Mouse (Mus musculus) stomach, postnatal 0 days (tissue): Measurements from ENCODE around the gene Gm9964. TPM values are rescaled to one million over a fixed set of nuclear protein-coding genes. Genes with fewer than 3 reads are reported as not detected.

Experiments
- ATAC-seq: fragments of 200-750 bp; cut with Nextera tagmentation; 2 replicates; pipeline ENCODE4 v1.8.0; 2017; ENCODE audit not compliant: low FRiP score, low TSS enrichment
- DNase-seq: peaks from one replicate; pipeline ENCODE4 v3.0.0-alpha.2; 2016; ENCODE audit warnings: low spot score
- H3K27ac ChIP-seq: fragments of 300-500 bp; sonication (generic); replicated peaks from 2 replicates; pipeline ENCODE4 v1.5.1; 2014; ENCODE audit warnings: mild to moderate bottlenecking, control low read depth
- H3K27me3 ChIP-seq: fragments of 300-500 bp; sonication (generic); 2 replicates; pipeline ENCODE4 v1.6.1; 2014; ENCODE audit warnings: low read length; ENCODE audit not compliant: control insufficient read depth, insufficient read depth
- H3K36me3 ChIP-seq: fragments of 300-500 bp; sonication (generic); 2 replicates; pipeline ENCODE4 v1.6.1; 2014; ENCODE audit warnings: low read length, mixed read lengths; ENCODE audit not compliant: control insufficient read depth, insufficient read depth
- H3K4me1 ChIP-seq: fragments of 300-500 bp; sonication (generic); replicated peaks from 2 replicates; pipeline ENCODE4 v1.6.1; 2014; ENCODE audit warnings: antibody characterized with exemption; ENCODE audit not compliant: control insufficient read depth, insufficient read depth
- H3K4me2 ChIP-seq: fragments of 300-500 bp; sonication (generic); replicated peaks from 2 replicates; pipeline ENCODE4 v1.6.1; 2014; ENCODE audit warnings: low read depth, mild to moderate bottlenecking, control low read depth, moderate library complexity
- H3K4me3 ChIP-seq: fragments of 300-500 bp; sonication (generic); 2 replicates; pipeline ENCODE4 v1.5.1; 2014; ENCODE audit warnings: low read depth, low read length, control low read depth
- H3K9ac ChIP-seq: fragments of 300-500 bp; sonication (generic); 2 replicates; pipeline ENCODE4 v1.6.1; 2014; ENCODE audit warnings: mild to moderate bottlenecking, low read length, control low read depth, mixed read lengths
- H3K9me3 ChIP-seq: fragments of 300-500 bp; sonication (generic); 2 replicates; pipeline ENCODE4 v1.6.1; 2016; ENCODE audit warnings: low read length; ENCODE audit not compliant: control insufficient read depth
- CTCF ChIP-seq: IDR thresholded peaks from 2 replicates; pipeline ENCODE4 v1.5.1; 2016; ENCODE audit warnings: antibody characterized with exemption, low read depth, mild to moderate bottlenecking, moderate library complexity
- EP300 ChIP-seq: optimal IDR thresholded peaks from 2 replicates; pipeline ENCODE3; 2016; ENCODE audit warnings: antibody characterized with exemption
- WGBS: fragments of 180-500 bp; shearing (Covaris S2); extraction: QIAGEN DNeasy Blood & Tissue Kit; methylation state at CpG from one replicate; pipeline ENCODE4 v1.1.7; 2014; 5-methylcytosine and 5-hydroxymethylcytosine counted together
- polyA plus RNA-seq: library from polyadenylated mRNA; unstranded; fragments of >200 nt; fragmentation: Nextera tagmentation; extraction: Ambion mirVana; gene quantifications from 2 replicates; pipeline ENCODE4 v1.2.1, GENCODE M21; 2015

Gene Gm9964
- polyA plus RNA-seq = not detected in 2 replicates

DNA sequence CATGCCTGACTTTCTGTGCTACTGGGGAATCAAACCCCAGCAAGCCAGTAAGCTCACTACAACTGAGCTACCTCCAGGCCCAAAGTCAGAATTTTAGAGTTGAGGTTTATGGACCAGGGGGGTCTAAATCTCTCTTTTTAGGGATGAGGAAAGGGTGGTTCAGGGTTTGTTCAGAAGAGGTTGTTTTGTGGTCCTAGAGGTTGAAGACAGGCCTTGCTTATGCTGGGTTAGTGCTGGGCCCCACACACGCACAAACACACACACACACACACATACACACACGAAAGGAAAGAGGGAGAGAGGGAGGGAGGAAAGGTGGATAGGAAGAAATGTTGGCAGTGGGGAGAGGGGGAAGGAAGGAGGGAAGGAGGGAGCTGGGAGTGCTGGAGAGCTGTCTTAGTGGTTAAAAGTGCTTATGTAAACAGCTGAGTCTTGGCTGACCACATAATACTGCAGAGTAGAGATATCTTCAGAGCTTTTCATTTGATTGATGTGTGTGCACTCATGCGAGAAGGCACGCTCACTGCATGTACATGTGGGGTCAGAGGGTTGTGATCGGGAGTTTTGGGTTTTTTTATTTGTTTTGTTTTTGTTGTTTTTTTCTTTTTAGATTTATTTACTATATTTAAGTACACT lies at the start of gene Gm9964:
Gm9964 (minus strand) TSS at position 51 of the 636 bp plus-strand sequence.
- H3K27ac ChIP-seq = no peak within 1 kb of the TSS
- no peak for TF ChIP-seq CTCF
- no peak for TF ChIP-seq EP300

DNA sequence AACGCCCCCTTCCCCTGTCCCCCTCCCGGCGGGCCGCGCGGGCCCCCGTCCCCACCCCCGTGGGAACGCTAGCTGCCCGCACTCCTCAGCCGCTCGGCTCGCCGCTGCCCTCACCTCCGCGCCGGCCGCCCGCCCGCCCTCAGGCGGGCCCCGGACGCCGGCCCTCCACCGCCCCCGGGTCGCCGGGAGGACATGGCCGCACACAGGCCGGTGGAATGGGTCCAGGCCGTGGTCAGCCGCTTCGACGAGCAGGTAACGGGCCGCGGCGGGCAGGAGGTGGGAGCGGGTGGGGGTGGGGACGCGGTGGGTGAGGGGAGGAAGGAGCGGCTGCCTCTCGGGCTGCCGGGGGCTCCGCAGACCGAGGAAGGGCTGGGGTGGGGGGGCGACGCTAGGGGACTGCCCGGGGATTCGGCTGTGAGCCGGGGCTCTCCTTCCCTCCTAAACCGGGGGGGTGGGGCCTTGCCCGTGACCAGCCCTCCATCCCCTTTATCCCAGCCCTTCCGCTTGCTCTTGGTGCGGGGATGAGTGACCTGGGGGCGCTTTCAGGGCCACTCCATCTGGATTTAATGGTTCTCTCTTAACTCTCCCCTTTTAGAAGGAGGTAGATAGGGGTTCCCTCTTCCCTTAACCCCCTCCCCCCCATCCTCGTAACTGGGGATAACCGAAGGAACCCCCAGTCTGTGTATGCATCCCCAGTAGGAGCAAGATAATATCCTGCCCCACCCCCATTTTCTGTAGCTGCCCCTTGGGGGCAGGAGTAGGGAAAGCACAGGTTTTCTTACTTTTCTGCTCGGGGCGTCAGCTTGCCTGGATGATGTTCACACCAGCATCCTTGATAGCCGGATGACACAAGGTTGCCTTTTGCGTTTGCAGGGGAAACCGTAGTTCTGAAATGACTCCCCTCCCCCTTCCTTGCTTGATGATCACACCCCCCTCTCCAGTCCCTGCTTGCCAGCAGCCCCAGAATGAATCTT lies 43.4 kb upstream of the Gm9964 start:
- Histone ChIP-seq H3K27ac (peak overlapping the region; percentile 91), H3K9ac (peak overlapping the region; percentile 96), H3K36me3 (no peaks in the 10 kb centered on the region; the same call in 1 of the 2 replicates), H3K27me3 (no peaks in the 10 kb centered on the region), H3K4me1 (no peaks in the 10 kb centered on the region; the same call in 1 of the 2 replicates), H3K4me2 (peak overlapping the region; percentile 77), H3K4me3 (peak overlapping the region; percentile 91), H3K9me3 (no peaks in the 10 kb centered on the region)
- 4% methylated on average over 23 of the region's 63 CpGs for WGBS
- peak; percentile 45 for DNase-seq
- peak; percentile 63 for ATAC-seq
- TF ChIP-seq EP300 (no peak), CTCF (no peak)

More for the DNA sequence above, at the start of gene Gm9964:
- no peaks in the 10 kb centered on the region for H3K4me1 ChIP-seq
- no peaks in the 10 kb centered on the region for H3K9me3 ChIP-seq
- no peaks in the 10 kb centered on the region for H3K36me3 ChIP-seq
- DNase-seq (no peak), ATAC-seq (no peak)
- no peak within 1 kb of the TSS for H3K4me2 ChIP-seq
- no peak within 1 kb of the TSS for H3K4me3 ChIP-seq
- 53% methylated on average over 5 of the region's 5 CpGs for WGBS
- H3K9ac ChIP-seq = no peak within 1 kb of the TSS
- no peaks in the 10 kb centered on the region for H3K27me3 ChIP-seq

GRCm38 (mm10) chr11:79339234-79339807 lies 42.6 kb upstream of the Gm9964 start, which contains the start of gene Nf1:
TSS of gene Nf1 (plus strand) at chr11:79339693.
- no peaks in the 10 kb centered on the region; the same call in 1 of the 2 replicates for H3K36me3 ChIP-seq

GRCm38 (mm10) chr11:79338621-79339020 lies 41.9 kb upstream of the Gm9964 start:
- WGBS = 50% methylated on average over 4 of the region's 4 CpGs

More at GRCm38 (mm10) chr11:79339234-79339807, 42.6 kb upstream of the Gm9964 start, which contains the start of gene Nf1:
- peak within 1 kb of the TSS; percentile 91 for H3K4me3 ChIP-seq
- H3K9me3 ChIP-seq = no peaks in the 10 kb centered on the region
- DNase-seq = peak; percentile 96
- H3K27ac ChIP-seq = peak within 1 kb of the TSS; percentile 91
- peak within 1 kb of the TSS; percentile 96 for H3K9ac ChIP-seq
- TF ChIP-seq CTCF = no peak
- TF ChIP-seq EP300 = no peak
- under 1% methylated on average over 46 of the region's 49 CpGs for WGBS
- ATAC-seq = peak; percentile 96
- H3K4me2 ChIP-seq = peak within 1 kb of the TSS; percentile 77
- H3K4me1 ChIP-seq = no peaks in the 10 kb centered on the region; the same call in 1 of the 2 replicates
- H3K27me3 ChIP-seq = no peaks in the 10 kb centered on the region

DNA sequence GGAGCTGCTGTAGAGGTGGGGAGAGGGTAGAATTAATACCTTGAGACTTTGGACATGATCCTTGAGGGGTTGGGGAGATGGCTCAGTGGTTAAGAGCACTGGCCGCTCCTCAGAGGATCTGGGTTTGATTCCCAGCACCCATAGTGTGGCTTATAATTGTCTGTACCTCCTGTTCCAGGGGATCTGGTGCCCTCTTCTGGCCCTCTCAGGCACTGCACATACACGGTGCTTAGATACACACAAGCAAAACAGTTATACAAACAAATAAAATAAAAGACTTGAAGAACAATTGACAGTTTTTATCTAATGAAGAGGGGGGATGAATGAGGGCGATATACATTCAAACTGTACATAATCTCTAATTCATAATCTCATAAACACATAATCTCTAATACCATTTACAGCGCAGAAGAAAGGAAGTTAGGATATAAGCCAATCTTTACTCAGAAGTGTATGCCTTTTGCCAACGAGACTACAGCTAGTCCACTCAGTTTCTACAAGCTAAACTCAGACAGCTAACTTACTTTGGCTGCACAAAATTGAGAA lies 40.1 kb upstream of the Gm9964 start:
- no peak overlapping the region for H3K27ac ChIP-seq
- ATAC-seq (no peak), DNase-seq (no peak)
- no peaks in the 10 kb centered on the region for H3K9me3 ChIP-seq
- H3K27me3 ChIP-seq = no peaks in the 10 kb centered on the region
- H3K4me1 ChIP-seq = no peaks in the 10 kb centered on the region; the same call in 1 of the 2 replicates
- TF ChIP-seq EP300 = no peak
- TF ChIP-seq CTCF = peak; percentile 59
- H3K9ac ChIP-seq = no peak overlapping the region
- H3K36me3 ChIP-seq = no peaks in the 10 kb centered on the region; the same call in 1 of the 2 replicates
- 90% methylated on average over 5 of the region's 5 CpGs for WGBS
- H3K4me3 ChIP-seq = no peak overlapping the region
- H3K4me2 ChIP-seq = no peak overlapping the region

More at GRCm38 (mm10) chr11:79338621-79339020, 41.9 kb upstream of the Gm9964 start:
- DNase-seq (no peak), ATAC-seq (no peak)
- Histone ChIP-seq H3K36me3 (no peaks in the 10 kb centered on the region; the same call in 1 of the 2 replicates), H3K27ac (peak overlapping the region; percentile 91; the same call in 1 of the 2 replicates), H3K4me1 (no peaks in the 10 kb centered on the region; the same call in 1 of the 2 replicates), H3K4me3 (peak overlapping the region; percentile 91), H3K9ac (peak overlapping the region; percentile 96), H3K4me2 (peak overlapping the region; percentile 77), H3K27me3 (no peaks in the 10 kb centered on the region), H3K9me3 (no peaks in the 10 kb centered on the region)
- TF ChIP-seq CTCF = no peak
- TF ChIP-seq EP300 = no peak
